Mouse (Mus musculus): Measurements from ENCODE around the gene Rnf113a2. TPM values are rescaled to one million over a fixed set of nuclear protein-coding genes. Genes with fewer than 3 reads are reported as not detected.

Rnf113a2 gene
- total RNA-seq, 2 experiments from 2014 or later, result 12.5 to 15.3 TPM

Other genes starting within 250 kb of the Rnf113a2 start
- 10 to 100 TPM; 26.9 to 31.3 TPM for gene Elmsan1, start 198.3 kb upstream of the Rnf113a2 start, total RNA-seq (2021)
- 10 to 100 TPM; 38.7 to 41.7 TPM for gene Ptgr2, start 132.0 kb upstream of the Rnf113a2 start, total RNA-seq (2021)
- 10 to 100 TPM; 34.2 to 37.1 TPM for gene Zfp410, start 100.3 kb upstream of the Rnf113a2 start, total RNA-seq (2021)
- gene Coq6, start 55.5 kb upstream of the Rnf113a2 start, total RNA-seq (2021), result 10 to 100 TPM; 21.2 to 22.7 TPM
- 10 to 100 TPM; 12.4 to 13.0 TPM for gene Fam161b, start 55.4 kb upstream of the Rnf113a2 start, total RNA-seq (2021)
- 10 to 100 TPM; 21.5 to 26.1 TPM for gene Entpd5, start 8.2 kb upstream of the Rnf113a2 start, total RNA-seq (2021)
- gene Bbof1, start 8.1 kb upstream of the Rnf113a2 start, total RNA-seq (2021), result 10 to 100 TPM in 1 of 2 experiments, 1 to 10 TPM in 1; 8.4 to 10.1 TPM
- gene Aldh6a1, start 33.8 kb downstream of the Rnf113a2 start, total RNA-seq (2021), result 10 to 100 TPM; 58.8 to 59.6 TPM
- 10 to 100 TPM; 26.8 to 28.6 TPM for gene Lin52, start 34.2 kb downstream of the Rnf113a2 start, total RNA-seq (2021)
- under 1 TPM; 0.23 to 0.27 TPM for gene Vsx2, start 152.6 kb downstream of the Rnf113a2 start, total RNA-seq (2021)
- gene Abcd4, start 200.2 kb downstream of the Rnf113a2 start, total RNA-seq (2021), result 10 to 100 TPM; 12.7 to 13.4 TPM
- not detected for gene Vrtn, start 223.8 kb downstream of the Rnf113a2 start, total RNA-seq (2021)